Mouse (Mus musculus): ENCODE data around the gene Slc31a2.

Gene Slc31a2

DNA sequence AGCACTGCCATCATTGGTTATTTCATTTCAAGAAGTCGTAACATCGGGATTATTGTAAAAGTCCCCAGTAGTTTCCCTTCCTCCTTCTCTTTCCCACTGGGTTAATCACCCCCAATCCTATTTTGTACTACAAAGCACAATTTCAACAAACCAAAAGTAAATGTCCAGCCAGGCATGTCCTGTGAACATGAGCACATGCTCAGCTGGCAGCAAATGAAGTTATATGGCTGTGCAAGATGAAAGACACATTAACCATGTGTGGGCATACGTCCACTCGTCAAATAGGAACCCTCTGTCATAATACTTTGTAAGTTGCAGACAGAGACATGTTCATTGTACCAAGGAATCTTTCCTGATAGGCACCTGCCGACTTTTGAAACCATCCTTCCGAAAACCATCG, 20.6 kb downstream of the Slc31a2 start:
- no peak for DNase-seq

DNA sequence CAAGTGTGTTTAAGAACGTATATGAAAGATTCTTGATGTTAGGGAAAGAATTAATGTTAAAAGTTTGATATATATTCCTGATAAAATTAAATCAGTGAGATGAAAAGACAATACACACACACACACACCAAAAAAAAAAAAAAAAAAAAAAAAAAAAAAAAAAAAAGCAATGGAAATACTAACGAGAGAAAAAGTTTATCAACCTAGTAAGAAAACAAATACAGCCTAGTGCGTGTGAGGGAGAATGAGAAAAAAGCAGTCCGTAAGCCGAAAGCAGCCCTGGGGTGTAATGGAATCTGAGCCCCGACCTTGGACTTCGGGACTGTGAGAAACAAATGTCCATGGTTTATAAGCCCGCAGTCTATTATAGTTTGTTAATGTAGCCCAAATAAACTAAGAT, 23.2 kb downstream of the Slc31a2 start:
- DNase-seq: no peak

DNA sequence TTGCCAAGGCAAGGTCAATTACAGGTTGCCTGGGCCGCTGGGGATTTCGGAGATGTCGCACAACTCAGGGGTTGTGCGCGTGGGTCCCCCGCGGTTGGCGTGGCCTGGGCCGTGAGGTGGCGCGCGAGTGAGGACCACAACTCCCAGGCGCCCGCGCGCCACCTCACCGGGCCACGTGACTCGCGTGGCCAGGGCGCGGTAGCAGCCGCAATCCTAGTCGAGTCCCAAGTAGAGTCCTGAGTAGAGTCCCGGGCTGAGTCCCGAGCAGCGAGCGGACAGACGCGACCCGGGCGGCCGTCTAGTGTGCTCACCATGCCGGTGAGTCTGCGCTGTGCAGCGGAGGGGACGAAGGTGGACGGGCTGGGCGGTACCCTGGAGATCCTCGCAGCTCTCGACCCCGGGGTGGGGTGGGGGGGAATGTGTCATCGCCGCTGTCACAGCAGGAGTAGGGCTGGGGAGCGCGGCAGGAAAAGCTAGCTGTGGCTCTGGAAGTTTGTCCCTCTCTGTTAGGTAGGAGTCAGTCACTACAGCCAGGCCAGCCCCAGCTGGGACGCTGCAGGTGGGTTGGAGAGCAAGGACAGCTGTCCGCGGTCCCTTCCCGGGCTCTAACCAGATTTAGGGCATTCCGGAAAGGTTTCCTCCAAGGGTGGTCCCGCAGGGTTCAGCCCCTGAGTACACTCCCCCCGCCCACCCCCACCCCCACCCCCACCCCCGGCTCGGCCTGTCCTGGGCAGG, 24.1 kb downstream of the Slc31a2 start:
- DNase-seq: peak; percentile 80

DNA sequence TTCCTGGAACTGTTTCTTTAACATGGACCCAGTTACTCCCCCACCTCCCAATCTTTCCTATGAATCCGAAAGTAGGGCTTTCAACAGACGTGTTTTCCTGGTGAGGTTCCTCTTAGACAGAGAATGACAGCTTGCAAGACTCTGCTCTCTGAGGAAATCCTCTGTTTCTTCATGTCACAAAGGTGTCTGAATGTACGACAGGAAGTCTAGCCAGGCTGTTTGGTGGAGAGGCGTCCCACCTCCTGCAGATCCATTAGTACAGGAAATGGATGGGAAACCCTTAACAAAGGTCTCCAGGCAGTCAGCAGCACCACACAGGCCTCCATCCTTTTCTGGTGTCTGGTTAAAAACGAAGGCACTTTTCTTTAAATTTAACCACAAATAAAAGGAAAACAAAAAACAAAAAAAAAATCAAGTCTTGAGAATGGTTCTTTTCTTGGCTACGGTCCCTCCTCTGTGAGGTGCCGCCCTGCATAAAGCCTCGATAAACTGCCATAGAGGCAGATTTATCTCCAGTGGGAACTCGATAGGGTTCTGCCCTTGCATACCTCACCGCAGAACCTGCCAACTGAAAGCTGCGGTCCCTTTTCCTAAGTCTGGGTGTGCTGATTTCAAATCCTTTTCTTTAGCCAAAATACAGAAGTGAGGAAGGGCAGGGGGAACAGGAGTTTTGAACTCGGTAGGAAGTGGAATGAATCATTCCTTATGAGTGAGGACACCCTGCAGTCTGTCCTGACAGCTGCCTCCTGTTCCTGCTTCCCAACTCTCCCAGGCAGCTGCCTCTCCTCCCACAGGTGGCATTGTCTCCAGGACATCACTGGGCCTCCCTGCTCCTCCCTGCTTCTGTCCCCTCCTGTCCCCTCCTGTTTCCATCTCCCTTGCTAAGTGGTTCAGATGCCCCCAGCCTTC, 24.9 kb downstream of the Slc31a2 start:
- DNase-seq: no peak

DNA sequence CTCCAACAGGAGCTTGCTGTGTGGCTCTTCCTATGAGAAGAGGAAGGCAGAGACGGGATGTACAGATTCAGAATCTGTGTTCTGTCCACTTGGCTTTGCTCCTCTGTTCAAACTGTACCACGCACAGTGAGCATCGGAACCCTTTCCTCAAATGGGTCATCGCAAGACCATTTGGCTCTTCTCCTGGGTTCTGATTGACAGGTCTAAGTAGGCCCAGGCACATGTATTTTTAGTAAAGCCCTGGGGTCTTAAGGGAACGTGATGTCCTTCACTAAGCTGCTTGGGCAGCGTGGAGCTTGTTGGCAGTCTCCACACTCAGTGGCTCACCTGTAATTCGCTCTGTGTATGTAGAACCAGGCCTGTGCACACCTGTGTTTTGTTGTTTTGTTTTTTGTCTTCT, 26.9 kb downstream of the Slc31a2 start:
- DNase-seq: no peak

DNA sequence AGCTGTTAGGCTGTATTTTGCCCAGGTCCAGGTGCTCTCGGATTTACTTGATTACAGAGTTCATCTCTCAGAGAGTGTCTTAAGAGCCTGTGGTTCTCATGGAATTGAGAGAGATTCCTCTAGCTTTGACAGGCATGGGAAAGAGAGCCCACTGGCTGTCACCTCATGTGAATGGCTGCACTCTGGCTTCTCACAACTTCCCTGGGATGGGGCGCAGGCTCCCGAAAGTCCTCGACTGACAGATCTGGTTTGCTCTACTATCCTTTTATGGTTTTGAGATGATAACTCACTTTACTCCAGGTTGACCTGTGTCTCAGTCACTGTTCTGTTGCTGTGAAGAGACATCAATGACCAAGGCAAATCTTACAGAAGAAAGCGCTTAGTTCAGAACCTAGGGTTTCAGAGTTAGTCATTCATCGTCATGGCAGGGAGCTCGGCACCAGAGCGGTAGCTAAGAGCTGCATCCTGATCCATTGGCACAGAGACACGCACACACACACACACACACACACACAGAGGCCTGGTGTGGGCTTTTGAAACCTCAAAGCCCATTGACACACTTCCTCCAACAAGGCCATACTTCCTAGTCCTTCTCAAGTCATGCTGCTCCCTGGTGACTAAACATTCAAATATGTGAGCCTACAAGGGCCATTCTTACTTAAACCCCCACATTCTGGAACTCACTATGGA, 28.6 kb downstream of the Slc31a2 start:
- DNase-seq: no peak

DNA sequence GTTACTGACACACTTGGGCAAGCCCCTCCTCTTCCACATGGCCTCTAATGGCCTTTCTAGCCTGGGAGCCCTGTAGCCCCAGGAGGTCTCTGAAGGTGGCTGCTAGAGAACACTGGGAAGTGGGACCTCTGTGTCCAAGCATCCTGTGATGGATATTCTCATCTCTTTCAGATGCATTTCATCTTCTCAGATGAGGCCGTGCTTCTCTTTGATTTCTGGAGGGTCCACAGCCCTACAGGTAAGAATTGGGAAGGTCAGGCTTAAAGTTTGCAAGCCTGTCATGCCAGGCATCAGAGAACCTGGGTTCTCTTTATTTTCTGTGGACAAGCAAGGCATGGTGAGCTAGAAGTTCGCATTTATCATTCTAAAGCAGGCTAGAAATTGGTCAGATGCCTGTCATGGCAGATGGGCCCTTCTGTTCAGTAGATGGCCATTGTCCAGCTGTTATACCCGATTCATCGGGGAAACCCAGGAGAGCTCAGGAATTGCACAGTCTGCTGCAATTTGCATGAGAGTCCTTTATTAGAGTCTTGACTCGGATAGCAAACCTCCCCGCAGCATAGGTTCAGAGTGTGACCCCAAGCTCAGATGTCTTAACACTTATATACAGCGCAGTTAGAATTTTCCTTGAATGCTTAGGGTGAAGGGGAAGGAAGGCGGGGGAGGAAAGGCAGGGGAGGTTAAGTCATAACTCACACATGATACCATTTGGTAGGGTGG, 30.3 kb downstream of the Slc31a2 start:
- DNase-seq: peak; percentile 52

DNA sequence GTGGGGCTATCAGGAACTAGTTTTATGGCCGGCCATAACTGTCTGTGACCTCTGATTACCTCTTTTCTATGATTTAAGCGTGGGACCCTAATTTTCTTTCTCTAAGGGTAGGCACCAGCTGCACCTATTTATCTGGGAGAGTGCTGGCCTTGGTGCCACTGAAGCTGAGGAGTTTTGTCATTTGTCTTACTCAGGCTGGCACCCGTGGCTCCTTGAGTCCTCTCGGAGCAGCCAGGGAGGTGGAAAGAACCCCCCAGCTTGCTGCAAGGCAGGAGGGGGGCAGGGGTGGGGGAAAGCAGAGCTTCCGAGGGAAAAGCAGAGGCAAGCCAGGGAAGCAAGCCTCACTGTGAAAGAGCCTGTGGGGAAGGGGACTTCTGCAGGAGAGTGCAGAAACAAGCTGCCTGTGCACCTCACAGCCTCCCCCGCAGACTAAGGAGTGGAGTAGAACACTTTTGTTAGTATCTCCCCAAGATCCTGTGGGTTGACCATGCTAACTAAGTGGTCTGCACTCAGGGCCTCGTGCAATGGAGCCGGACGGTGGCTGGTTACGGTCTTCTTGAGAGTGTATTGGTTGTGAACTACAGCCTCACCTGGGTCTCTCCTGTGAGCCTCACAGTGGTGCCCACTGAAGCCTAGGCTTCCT, 31.0 kb downstream of the Slc31a2 start:
- no peak for DNase-seq

DNA sequence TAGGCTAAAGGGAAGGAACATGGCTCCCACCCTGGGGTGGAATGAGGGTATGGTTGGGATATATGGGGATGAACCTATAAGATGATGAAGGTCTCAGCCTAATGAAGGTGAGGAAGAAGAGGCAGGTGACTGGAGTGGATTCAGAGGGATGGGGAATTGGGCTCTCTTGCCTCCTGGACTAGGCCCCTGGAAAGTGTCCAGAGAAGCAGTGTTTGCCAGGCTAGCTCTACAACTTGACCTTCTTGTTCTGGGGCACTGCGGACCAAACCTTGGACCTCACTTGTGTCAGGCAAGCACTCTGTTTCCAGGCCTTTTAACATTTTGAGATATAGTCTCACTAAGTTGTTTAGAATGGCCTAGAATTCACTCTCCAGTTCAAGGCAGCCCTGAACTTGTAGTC, 32.4 kb downstream of the Slc31a2 start:
- no peak for DNase-seq

DNA sequence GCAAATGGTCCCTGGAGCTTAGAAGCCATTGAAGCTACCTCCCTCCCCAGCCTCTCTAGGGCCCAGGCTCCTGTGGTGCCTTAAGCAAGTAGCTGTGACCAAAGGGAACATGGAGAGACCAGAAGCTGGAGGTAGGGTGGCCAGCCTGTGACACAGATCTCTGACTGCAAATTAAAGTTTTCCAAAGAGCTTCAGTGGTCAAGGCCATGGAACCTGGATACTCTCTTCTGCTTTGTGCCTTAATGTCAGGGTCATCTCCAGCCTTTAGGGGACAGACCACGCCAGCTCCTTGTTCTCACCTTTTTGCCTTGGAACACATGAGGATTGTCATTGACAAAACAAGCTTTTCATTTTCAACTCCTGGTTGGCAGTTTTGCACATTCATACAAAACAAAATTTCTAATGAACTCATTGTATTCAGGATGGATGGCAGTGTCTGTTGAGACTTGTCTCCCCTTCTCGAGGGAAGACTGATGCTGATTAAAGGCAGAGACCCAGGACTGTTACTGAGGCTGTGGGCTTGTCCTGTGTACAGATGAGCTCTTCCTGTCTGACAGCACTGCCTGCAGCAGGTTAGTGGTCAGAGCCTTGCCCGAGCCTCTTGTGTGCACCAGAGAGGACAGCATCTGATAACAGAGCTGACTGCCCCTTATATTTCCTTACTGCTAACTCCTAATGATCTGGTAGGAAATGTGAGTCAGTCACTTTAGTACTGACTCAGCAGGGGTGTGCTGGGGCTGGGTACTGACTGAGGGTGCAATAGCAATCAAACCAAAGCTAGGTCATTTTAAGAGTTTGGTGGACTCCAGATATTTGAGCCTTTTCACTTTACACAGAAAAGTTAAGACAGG, 35.1 kb downstream of the Slc31a2 start:
- no peak for DNase-seq

DNA sequence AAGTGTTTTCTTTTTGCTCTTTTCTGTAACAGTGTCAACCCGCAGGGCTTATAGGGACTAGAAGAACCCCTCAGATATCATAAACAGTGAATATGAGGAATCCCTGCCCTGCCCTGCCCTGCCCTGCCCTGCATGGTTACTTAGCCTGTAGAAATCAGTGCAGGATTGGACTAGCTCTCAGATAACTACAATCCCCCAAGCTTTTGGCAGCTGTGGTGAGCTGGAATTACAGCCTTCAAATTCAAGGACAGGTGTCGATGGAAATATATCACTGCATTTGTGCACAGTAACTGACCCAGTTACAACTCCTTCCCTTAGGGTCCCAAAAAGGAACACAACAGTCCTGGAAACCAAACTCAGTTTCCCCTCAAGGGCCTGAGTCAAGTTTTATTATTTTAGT, 37.6 kb downstream of the Slc31a2 start:
- no peak for DNase-seq

DNA sequence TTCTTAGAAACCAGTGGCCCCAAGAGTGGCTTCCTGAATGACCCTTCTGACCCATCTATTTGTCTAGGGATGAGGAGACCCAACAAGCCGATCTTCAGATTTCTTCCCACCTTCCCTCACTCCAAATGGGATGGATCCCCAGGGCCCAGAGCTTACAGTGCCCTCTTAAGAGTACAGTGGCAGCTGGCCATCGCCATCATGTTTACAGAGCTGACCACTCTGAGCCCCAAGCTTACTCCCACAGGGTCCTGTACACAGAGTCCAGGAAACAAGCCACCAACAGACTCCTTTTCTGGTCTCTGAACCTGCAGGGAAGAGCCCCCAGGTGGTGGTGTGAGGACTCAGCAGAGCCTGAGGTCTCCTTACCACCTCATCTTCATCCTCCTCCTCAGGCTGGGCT, 40.4 kb downstream of the Slc31a2 start:
- DNase-seq: no peak

DNA sequence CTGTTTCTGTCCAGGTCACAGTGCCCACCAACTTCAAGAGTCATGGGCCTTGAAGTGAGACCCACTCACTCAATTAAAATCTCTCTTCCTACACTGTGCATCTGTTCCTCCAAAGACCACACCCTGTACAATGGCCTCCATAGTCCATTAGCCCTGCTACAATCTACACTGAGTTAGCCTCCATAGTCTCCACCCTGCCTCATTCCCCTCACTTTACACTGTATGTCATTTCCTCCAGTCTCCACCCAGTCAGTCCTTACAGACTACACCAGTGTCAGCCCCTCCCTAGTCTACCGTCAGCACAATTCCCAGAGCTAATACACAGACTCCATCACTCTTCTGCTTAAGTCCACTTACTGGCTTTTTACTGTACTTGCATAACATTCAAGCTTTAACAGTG, 40.9 kb downstream of the Slc31a2 start:
- DNase-seq: no peak

DNA sequence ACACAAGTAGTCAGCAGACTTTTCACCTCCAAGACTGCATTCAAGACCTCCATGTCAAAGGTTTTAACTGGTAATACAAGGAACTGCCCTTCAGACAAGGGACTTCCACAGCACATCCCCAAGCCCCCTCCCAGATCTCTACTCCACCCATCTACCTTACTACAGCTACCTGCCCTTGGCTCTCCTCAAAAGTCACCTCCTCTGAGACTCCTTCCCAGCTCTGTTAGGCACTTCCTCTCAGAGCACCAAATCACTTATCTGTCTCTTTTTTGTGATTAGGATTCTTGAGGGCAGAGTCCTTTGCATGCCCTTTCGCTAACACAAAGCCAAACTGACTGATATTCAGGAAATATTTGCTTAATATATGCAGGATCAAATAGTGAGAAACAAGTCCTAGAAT, 43.9 kb downstream of the Slc31a2 start:
- DNase-seq: no peak

DNA sequence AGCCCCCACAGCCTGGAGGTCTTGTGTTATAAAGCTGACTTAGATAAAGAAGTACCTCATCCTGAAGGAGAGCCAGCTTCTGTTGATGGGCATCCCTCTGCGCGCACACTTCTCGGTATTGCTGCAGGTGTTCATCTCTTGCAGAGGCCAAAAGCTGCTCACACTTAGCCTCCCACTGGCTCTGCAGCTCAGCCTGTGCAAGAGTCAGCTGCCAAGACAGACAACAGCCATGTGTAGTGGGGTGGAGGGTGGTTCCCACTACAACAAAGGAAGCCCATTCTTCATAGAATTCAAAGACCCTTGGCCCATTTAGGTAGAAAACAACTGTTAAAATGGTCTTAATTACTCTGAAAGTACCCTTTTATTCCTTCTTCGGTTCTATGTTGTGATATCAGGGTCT, 44.5 kb downstream of the Slc31a2 start:
- DNase-seq: no peak

DNA sequence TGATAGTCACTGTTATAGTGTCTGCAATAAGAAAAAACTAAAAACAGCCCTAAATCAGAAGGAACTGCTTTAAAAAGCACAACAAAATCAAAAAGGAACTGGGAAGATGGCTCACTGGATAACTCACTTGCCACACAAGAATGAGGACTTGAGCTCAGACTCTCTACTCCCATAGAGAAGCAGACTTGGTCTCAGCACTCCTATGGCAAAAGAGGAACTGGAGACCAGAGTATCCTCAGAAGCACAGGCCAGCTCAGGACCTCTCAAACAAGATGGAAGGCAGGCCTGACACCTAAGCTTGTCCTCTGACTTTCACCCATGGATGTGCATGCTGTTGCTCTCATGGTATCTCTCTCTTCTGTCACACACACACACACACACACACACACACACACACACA, 46.0 kb downstream of the Slc31a2 start:
- no peak for DNase-seq

DNA sequence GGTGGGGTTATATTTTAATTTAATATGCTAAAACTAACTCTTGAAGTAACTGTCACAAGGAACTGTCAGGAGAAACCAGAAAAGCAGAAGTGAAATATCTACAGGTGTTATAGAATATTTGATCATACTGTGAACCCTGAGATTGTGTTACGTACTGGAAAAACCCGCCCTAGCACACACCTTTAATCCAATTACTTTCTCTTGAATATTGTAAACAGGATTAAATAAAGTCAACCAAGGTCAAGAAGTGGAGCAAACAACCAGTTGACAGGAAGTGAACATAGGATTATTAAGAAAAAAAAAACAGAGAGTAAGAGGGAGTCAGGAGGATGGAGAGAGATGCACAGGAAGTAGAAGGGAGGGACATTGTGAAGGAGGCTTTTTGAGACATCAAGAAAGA, 50.5 kb downstream of the Slc31a2 start:
- DNase-seq: no peak

DNA sequence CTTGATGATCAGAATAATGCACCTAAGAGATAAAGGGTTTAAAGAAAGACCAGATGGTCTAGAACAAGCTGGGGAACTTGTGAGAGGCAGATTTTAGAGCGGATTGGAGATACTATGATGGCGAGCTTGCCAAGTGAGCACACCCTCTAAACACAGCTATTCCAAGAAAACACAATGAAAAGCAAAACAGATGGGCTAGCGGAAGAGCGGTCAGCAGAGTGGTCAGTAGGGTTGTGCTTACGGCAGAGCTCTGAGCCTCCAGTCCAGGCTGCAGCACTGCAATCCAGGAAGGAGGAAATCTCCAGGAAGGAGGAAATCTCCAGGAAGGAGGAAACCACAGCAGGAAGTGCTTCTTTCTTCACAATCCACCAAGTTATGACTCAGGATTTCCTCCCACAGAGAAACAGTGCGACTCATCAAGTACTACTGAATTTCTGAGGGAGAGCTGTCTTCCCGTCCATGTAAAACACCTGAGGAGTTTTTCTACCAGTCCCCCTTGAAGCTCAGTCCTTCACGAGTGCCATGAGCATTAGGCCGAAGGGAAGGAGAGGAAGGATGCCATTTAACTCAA, 51.4 kb downstream of the Slc31a2 start:
- no peak for DNase-seq

DNA sequence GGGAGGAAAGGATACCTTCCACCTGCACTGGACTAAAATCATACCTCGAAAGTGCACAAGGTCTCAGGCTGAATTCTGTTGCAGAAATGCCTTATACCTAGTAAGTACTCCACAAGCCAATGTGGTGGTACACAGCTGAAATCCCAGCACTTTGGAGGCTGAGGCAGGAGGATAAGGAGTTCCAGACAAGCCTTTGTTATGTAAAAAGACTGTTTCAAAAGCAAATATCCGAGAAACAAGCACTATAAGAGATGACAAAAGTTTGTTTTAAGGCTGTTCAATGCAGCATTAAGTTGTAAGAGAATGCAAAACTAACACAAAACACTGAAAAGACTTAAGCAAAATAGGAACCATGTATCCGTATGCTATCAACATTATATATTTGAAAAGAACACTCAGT, 52.2 kb downstream of the Slc31a2 start:
- no peak for DNase-seq

DNA sequence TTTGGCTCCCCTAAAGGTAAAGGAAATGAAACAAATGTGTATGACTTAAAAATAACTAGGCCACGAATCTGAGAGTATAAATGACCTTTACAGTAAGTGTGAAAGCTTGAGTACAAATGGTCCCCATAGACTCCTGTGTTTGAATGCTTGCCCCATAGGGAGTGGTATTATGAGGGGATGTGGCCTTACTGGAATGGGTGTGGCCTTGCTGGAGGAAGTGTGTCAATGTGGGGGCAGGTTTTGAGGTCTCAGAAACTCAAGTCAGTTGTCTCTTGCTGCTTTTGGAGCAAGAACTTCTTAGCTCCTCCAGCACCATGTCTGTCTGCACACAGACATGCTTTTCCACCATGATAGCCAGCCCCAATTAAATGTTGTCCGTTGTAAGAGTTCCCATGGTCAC, 54.1 kb downstream of the Slc31a2 start:
- DNase-seq: no peak

DNA sequence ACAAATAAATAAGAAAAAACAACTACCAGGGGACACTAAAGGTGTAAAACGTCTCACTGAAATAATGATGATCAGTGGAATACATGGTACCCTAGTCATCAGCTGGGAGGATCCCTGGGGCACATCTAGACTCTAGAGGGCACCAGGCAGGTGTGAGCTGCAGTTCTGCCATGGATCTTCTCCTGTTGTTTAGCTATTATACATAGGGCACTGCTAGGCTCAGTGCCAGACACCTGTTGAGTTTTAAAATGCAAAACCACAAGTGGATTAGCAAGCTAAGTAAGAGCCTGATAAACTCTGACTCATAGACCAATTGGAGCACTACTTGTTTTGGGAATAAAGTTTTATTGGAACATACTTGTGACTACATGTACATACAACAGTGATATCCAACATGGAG, 55.9 kb downstream of the Slc31a2 start:
- no peak for DNase-seq

Measured in cerebellum, adult 11-12 months (tissue).